Mouse (Mus musculus) olfactory bulb, adult 2 months (tissue): Measurements from ENCODE around the gene Kcnq4.

Experiments
- CTCF ChIP-seq: fragments of 200-500 bp; IDR thresholded peaks from 2 replicates; pipeline ENCODE4 v1.5.1; 2012; ENCODE audit warnings: low read depth, mild to moderate bottlenecking, low read length, moderate library complexity; ENCODE audit not compliant: insufficient read depth
- POLR2A ChIP-seq: fragments of 200-500 bp; IDR thresholded peaks from 2 replicates; pipeline ENCODE4 v1.6.1; 2012; ENCODE audit warnings: mild to moderate bottlenecking, low read depth, low read length, moderate library complexity; ENCODE audit not compliant: insufficient read depth

DNA sequence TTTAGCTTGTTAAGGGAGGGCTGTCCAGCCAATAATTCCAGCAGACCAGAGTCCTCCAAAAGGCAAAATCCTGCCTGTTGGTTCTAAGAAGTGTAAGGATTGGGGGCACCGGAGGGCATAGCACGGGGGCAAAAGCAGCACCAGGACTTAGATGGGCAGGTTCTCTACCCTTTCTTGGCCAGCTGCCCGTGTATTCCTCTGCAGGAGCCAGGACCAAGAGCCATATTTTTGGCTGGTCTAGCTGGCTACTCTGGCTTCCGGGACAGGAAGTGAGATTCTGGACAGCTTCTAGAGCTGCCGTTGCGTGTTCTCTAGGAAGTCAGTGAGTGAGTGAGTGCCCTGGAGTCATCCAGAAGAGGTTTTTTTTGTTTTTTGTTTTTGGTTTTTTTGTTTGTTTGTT lies 18.3 kb downstream of the Kcnq4 start:
- TF ChIP-seq POLR2A (no peak), CTCF (no peak)
